Mouse (Mus musculus): ENCODE measurements around the gene Rnf44. TPM values are rescaled to one million over a fixed set of nuclear protein-coding genes. Genes with fewer than 3 reads are reported as not detected.

Gene Rnf44
- polyA plus RNA-seq, 1 experiment from 2014 or later = 56.4 TPM

GRCm38 (mm10) chr13:54690151-54690740 is 3.5 kb downstream of the Rnf44 start:
- Histone ChIP-seq H3K4me2 (ENCODE audit: low read length) (no peak overlapping the region), H3K36me3 (ENCODE audit: control insufficient read depth, insufficient read depth, low read length) (no peaks in the 10 kb centered on the region), H3K9me3 (ENCODE audit: control insufficient read depth, low read length) (no peaks in the 10 kb centered on the region), H3K4me1 (ENCODE audit: control insufficient read depth, insufficient read depth, low read depth, low read length) (peaks cover 40% of the 10 kb centered on the region), H3K9ac (ENCODE audit: low read depth, low read length) (no peak overlapping the region), H3K27me3 (replicated peaks; ENCODE audit: control insufficient read depth, insufficient read depth, low read length) (no peaks in the 10 kb centered on the region), H3K4me3 (ENCODE audit: low read length) (no peak overlapping the region), H3K27ac (ENCODE audit: low read depth, low read length) (no peak overlapping the region)
- WGBS = 95% methylated on average over 8 of the region's 8 CpGs
- no peak for ATAC-seq

GRCm38 (mm10) chr13:54687575-54688424 is 5.9 kb downstream of the Rnf44 start:
- Histone ChIP-seq H3K9ac (ENCODE audit: low read depth, low read length) (peak overlapping the region; percentile 95), H3K4me1 (ENCODE audit: control insufficient read depth, insufficient read depth, low read depth, low read length) (peaks cover 49% of the 10 kb centered on the region), H3K4me3 (ENCODE audit: low read length) (peak overlapping the region; percentile 69), H3K4me2 (ENCODE audit: low read length) (peak overlapping the region; percentile 77), H3K36me3 (ENCODE audit: control insufficient read depth, insufficient read depth, low read length) (peaks cover 13% of the 10 kb centered on the region), H3K27ac (ENCODE audit: low read depth, low read length) (peak overlapping the region; percentile 99), H3K27me3 (replicated peaks; ENCODE audit: control insufficient read depth, insufficient read depth, low read length) (no peaks in the 10 kb centered on the region), H3K9me3 (ENCODE audit: control insufficient read depth, low read length) (no peaks in the 10 kb centered on the region)
- peak; percentile 91 for ATAC-seq
- WGBS = under 1% methylated on average over 61 of the region's 82 CpGs

DNA sequence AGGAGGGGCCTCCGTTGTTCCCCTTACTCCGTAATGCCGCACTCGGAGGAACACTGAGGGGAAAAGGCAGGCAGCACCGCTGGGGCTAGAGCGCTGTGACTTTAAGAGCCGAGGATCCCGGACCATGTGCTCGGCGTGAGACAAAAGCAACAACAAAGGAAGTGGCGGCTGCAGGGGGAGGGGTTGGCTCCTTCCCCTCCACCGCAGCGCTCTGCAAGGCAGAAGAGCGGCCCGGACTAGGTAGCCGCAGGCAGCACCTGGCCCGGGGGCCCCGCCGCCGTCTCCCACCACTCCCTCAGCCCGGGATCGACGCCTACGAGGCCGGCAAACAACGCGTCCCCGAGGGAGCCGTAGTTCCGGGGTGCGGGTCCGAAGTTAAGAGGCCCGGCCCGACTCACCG is 6.6 kb downstream of the Rnf44 start:
- WGBS = 0% methylated on average over 31 of the region's 35 CpGs
- H3K9me3 ChIP-seq (ENCODE audit: control insufficient read depth, low read length) = no peaks in the 10 kb centered on the region
- H3K4me2 ChIP-seq (ENCODE audit: low read length) = peak overlapping the region; percentile 77
- peak; percentile 61 for ATAC-seq
- peak overlapping the region; percentile 95 for H3K9ac ChIP-seq (ENCODE audit: low read depth, low read length)
- H3K4me3 ChIP-seq (ENCODE audit: low read length) = peak overlapping the region; percentile 69
- H3K27me3 ChIP-seq (replicated peaks; ENCODE audit: control insufficient read depth, insufficient read depth, low read length) = no peaks in the 10 kb centered on the region
- H3K36me3 ChIP-seq (ENCODE audit: control insufficient read depth, insufficient read depth, low read length) = peaks cover 20% of the 10 kb centered on the region
- peaks cover 42% of the 10 kb centered on the region for H3K4me1 ChIP-seq (ENCODE audit: control insufficient read depth, insufficient read depth, low read depth, low read length)
- peak overlapping the region; percentile 99 for H3K27ac ChIP-seq (ENCODE audit: low read depth, low read length)

DNA sequence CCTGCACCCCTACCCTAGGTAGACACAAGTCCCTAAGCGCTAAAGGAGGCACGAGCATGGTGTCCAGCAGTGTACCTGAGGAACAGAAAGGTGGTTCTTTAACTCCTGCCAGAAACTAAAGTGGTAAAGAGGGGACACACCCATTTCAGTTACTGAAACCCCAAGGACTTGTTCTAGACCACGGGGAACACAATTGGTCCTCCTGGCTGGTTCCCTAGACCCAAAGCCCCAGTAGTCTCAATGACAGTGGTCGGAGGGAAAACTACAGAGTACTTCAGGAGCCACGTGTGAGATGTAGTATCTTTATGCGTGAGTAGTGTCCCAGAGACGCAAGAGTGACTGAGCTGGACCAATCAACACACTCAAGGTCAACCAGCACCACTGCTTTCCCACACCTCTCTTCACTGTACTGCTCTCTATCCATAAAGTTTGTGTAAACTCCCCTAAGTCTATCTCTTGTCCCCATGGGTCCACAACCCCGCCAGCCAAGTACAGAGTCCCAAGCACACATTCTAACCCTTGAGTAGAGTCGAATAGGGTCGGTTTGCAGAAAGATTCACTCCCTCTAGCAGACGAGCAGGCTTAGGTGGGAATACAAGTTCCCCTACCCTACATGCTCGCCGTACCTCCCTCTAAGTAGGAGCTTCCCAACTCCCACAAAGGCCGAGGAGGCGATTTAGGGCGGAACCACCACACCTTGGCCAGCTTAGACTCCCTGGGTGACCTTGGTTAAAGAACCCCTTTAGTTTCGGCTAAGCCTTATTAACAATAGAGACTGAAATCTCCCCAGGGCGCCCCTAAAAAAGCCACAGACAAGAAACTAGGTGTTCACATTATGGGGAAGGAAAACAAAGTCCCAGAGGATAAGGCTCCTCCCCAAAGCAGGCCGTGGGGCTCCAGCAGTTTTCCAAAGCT is 7.3 kb downstream of the Rnf44 start:
- H3K4me2 ChIP-seq (ENCODE audit: low read length) = peak overlapping the region; percentile 77
- H3K4me3 ChIP-seq (ENCODE audit: low read length) = peak overlapping the region; percentile 69
- ATAC-seq = no peak
- no peaks in the 10 kb centered on the region for H3K9me3 ChIP-seq (ENCODE audit: control insufficient read depth, low read length)
- H3K36me3 ChIP-seq (ENCODE audit: control insufficient read depth, insufficient read depth, low read length) = peaks cover 27% of the 10 kb centered on the region
- peak overlapping the region; percentile 95 for H3K9ac ChIP-seq (ENCODE audit: low read depth, low read length)
- no peaks in the 10 kb centered on the region for H3K27me3 ChIP-seq (replicated peaks; ENCODE audit: control insufficient read depth, insufficient read depth, low read length)
- peaks cover 35% of the 10 kb centered on the region for H3K4me1 ChIP-seq (ENCODE audit: control insufficient read depth, insufficient read depth, low read depth, low read length)
- 5% methylated on average over 19 of the region's 19 CpGs for WGBS
- peak overlapping the region; percentile 99 for H3K27ac ChIP-seq (ENCODE audit: low read depth, low read length)

DNA sequence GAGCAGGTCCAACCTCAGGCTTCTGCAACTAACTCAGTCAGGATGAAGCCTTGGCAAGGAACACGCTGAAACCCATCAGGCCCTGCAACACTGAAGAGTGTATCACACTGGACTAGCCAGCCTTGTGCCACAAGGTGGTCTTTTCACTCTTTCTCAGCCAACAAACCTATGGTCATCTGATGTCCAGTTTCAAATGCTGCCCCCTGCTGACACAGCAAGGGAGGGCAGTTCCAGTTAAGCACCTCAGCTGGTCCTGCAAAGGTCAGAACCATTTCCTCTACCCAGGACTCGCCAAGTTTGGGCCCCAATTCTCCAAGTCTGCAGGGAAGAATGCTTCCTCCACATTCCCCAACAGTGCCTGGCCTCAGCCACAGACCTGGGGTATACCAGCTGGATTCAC is 8.5 kb downstream of the Rnf44 start:
- H3K4me1 ChIP-seq (ENCODE audit: control insufficient read depth, insufficient read depth, low read depth, low read length) = peaks cover 31% of the 10 kb centered on the region
- no peaks in the 10 kb centered on the region for H3K27me3 ChIP-seq (replicated peaks; ENCODE audit: control insufficient read depth, insufficient read depth, low read length)
- peak overlapping the region; percentile 95 for H3K9ac ChIP-seq (ENCODE audit: low read depth, low read length)
- H3K4me2 ChIP-seq (ENCODE audit: low read length) = peak overlapping the region; percentile 77
- no peak for ATAC-seq
- 39% methylated on average over 2 of the region's 2 CpGs for WGBS
- peak overlapping the region; percentile 69 for H3K4me3 ChIP-seq (ENCODE audit: low read length)
- peaks cover 39% of the 10 kb centered on the region for H3K36me3 ChIP-seq (ENCODE audit: control insufficient read depth, insufficient read depth, low read length)
- no peaks in the 10 kb centered on the region for H3K9me3 ChIP-seq (ENCODE audit: control insufficient read depth, low read length)
- no peak overlapping the region for H3K27ac ChIP-seq (ENCODE audit: low read depth, low read length)

GRCm38 (mm10) chr13:54684140-54684896 is 9.4 kb downstream of the Rnf44 start:
- peak overlapping the region; percentile 69 for H3K4me3 ChIP-seq (ENCODE audit: low read length)
- no peak overlapping the region for H3K27ac ChIP-seq (ENCODE audit: low read depth, low read length)
- peaks cover 42% of the 10 kb centered on the region for H3K36me3 ChIP-seq (ENCODE audit: control insufficient read depth, insufficient read depth, low read length)
- no peaks in the 10 kb centered on the region for H3K9me3 ChIP-seq (ENCODE audit: control insufficient read depth, low read length)
- H3K4me2 ChIP-seq (ENCODE audit: low read length) = peak overlapping the region; percentile 77
- WGBS = 61% methylated on average over 3 of the region's 3 CpGs
- peak overlapping the region; percentile 31; the same call in 1 of the 2 replicates for H3K9ac ChIP-seq (ENCODE audit: low read depth, low read length)
- H3K27me3 ChIP-seq (replicated peaks; ENCODE audit: control insufficient read depth, insufficient read depth, low read length) = no peaks in the 10 kb centered on the region
- peaks cover 31% of the 10 kb centered on the region for H3K4me1 ChIP-seq (ENCODE audit: control insufficient read depth, insufficient read depth, low read depth, low read length)
- ATAC-seq = no peak

DNA sequence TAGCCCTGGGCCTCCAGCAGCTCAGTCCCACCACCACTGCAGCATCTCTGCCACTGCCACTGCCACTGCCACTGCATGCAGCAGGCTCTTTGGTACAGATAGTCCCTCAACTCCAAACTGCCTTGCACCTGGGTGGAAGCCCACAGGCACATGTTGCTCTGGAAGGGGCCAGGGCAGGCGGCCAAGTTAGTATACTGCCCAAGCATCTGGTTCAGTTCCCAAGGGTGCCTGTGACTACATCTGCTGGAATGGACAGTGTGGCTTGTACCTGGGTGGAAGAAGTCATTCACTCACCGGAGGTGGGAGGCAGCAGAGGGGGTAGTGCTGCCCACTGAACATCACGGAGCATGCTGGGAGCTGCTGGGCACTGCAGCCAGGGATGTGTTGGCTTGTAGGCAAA is 10.4 kb downstream of the Rnf44 start:
- no peak overlapping the region for H3K9ac ChIP-seq (ENCODE audit: low read depth, low read length)
- no peaks in the 10 kb centered on the region for H3K27me3 ChIP-seq (replicated peaks; ENCODE audit: control insufficient read depth, insufficient read depth, low read length)
- ATAC-seq = no peak
- 86% methylated on average over 3 of the region's 3 CpGs for WGBS
- no peak overlapping the region for H3K4me2 ChIP-seq (ENCODE audit: low read length)
- H3K4me3 ChIP-seq (ENCODE audit: low read length) = no peak overlapping the region
- H3K4me1 ChIP-seq (ENCODE audit: control insufficient read depth, insufficient read depth, low read depth, low read length) = peaks cover 28% of the 10 kb centered on the region
- no peak overlapping the region for H3K27ac ChIP-seq (ENCODE audit: low read depth, low read length)
- H3K36me3 ChIP-seq (ENCODE audit: control insufficient read depth, insufficient read depth, low read length) = peaks cover 45% of the 10 kb centered on the region
- H3K9me3 ChIP-seq (ENCODE audit: control insufficient read depth, low read length) = no peaks in the 10 kb centered on the region

DNA sequence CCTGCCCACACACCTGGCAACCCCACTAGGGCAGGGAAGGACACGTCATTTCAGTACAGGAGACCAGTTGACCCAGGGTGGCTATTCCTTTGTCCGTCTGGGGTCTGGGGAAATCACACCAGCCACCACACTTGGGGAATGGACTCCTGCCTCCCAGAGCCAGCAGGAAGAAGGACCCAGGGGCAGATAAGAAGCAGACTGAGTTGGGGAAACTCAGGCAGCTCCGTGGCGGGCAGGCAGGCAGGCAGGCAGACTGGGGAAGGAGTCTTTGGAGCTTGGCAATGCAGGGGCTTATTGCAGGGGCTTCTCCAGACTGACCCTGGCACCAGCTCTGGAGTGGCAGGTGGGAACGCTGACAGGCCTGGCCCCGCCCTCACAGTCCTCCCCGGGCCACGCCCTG is 12.4 kb downstream of the Rnf44 start:
- H3K4me3 ChIP-seq (ENCODE audit: low read length) = no peak overlapping the region
- no peaks in the 10 kb centered on the region for H3K9me3 ChIP-seq (ENCODE audit: control insufficient read depth, low read length)
- no peak for ATAC-seq
- peaks cover 25% of the 10 kb centered on the region for H3K4me1 ChIP-seq (ENCODE audit: control insufficient read depth, insufficient read depth, low read depth, low read length)
- H3K27ac ChIP-seq (ENCODE audit: low read depth, low read length) = no peak overlapping the region
- no peak overlapping the region for H3K4me2 ChIP-seq (ENCODE audit: low read length)
- no peaks in the 10 kb centered on the region for H3K27me3 ChIP-seq (replicated peaks; ENCODE audit: control insufficient read depth, insufficient read depth, low read length)
- peaks cover 45% of the 10 kb centered on the region for H3K36me3 ChIP-seq (ENCODE audit: control insufficient read depth, insufficient read depth, low read length)
- no peak overlapping the region for H3K9ac ChIP-seq (ENCODE audit: low read depth, low read length)
- WGBS = 89% methylated on average over 8 of the region's 8 CpGs
